8 mouse cellular contexts compared by ENCODE assay signal in genomic region chr3:108415831-108416223, GRCm38 (mm10). TPM values are rescaled to one million over a fixed set of nuclear protein-coding genes. Genes with fewer than 3 reads are reported as not detected.
DNase-seq lines count a peak whose midpoint lies in the region; ATAC-seq lines count a peak whose summit lies in the region.

No protein-coding gene starts in this region.

- peaks cover 24% of the 10 kb centered on the region for H3K9me3 ChIP-seq in forebrain, embryonic 12.5 days
- H3K9me3 ChIP-seq in heart, embryonic 15.5 days (replicated peaks): no peaks in the 10 kb centered on the region
- H3K9me3 ChIP-seq in liver, embryonic 12.5 days (replicated peaks): peaks cover 20% of the 10 kb centered on the region; the same call in 1 of the 2 replicates
- H3K9me3 ChIP-seq in stomach, embryonic 15.5 days: no peaks in the 10 kb centered on the region

- H3K27ac ChIP-seq in forebrain, embryonic 12.5 days: peak overlapping the region; percentile 94
- H3K27ac ChIP-seq in heart, embryonic 15.5 days: 0 out of 2 replicates have a peak overlapping the region, but pooled peaks have one; percentile 27
- H3K27ac ChIP-seq in liver, embryonic 12.5 days: no peak overlapping the region
- peak overlapping the region; percentile 73; the same call in 1 of the 2 replicates for H3K27ac ChIP-seq in stomach, embryonic 15.5 days

- H3K9ac ChIP-seq in forebrain, embryonic 12.5 days: peak overlapping the region; percentile 97
- peak overlapping the region; percentile 82 for H3K9ac ChIP-seq in heart, embryonic 15.5 days
- peak overlapping the region; percentile 71 for H3K9ac ChIP-seq in liver, embryonic 12.5 days
- H3K9ac ChIP-seq in stomach, embryonic 15.5 days: peak overlapping the region; percentile 64

- H3K4me2 ChIP-seq in forebrain, embryonic 12.5 days: peak overlapping the region; percentile 93
- H3K4me2 ChIP-seq in heart, embryonic 15.5 days: peak overlapping the region; percentile 100
- peak overlapping the region; percentile 99 for H3K4me2 ChIP-seq in liver, embryonic 12.5 days
- H3K4me2 ChIP-seq in stomach, embryonic 15.5 days: peak overlapping the region; percentile 97

- WGBS in forebrain, embryonic 12.5 days: under 1% methylated on average over 48 of the region's 48 CpGs
- WGBS in heart, embryonic 15.5 days: under 1% methylated on average over 48 of the region's 48 CpGs
- WGBS in liver, embryonic 12.5 days (ENCODE audit: insufficient replicate concordance): under 1% methylated on average over 48 of the region's 48 CpGs
- under 1% methylated on average over 48 of the region's 48 CpGs for WGBS in stomach, embryonic 15.5 days

- H3K4me1 ChIP-seq in forebrain, embryonic 12.5 days: peaks cover 42% of the 10 kb centered on the region
- peaks cover 21% of the 10 kb centered on the region for H3K4me1 ChIP-seq in heart, embryonic 15.5 days (replicated peaks)
- peaks cover 14% of the 10 kb centered on the region for H3K4me1 ChIP-seq in liver, embryonic 12.5 days
- H3K4me1 ChIP-seq in stomach, embryonic 15.5 days: peaks cover 17% of the 10 kb centered on the region

- peaks cover 29% of the 10 kb centered on the region for H3K36me3 ChIP-seq in forebrain, embryonic 12.5 days (replicated peaks)
- H3K36me3 ChIP-seq in heart, embryonic 15.5 days: no peaks in the 10 kb centered on the region
- H3K36me3 ChIP-seq in liver, embryonic 12.5 days: 0 out of 2 replicates have a peak, but pooled peaks cover 5% of the 10 kb centered on the region
- peaks cover 21% of the 10 kb centered on the region for H3K36me3 ChIP-seq in stomach, embryonic 15.5 days

- H3K4me3 ChIP-seq in forebrain, embryonic 12.5 days (replicated peaks): peak overlapping the region; percentile 96
- H3K4me3 ChIP-seq in heart, embryonic 15.5 days: peak overlapping the region; percentile 82
- H3K4me3 ChIP-seq in liver, embryonic 12.5 days: peak overlapping the region; percentile 68
- peak overlapping the region; percentile 82 for H3K4me3 ChIP-seq in stomach, embryonic 15.5 days (replicated peaks)

- peak; percentile 53 for DNase-seq in c-Kit-positive CD71-positive TER-119-negative erythroid progenitor cells, embryonic 14.5 days (ENCODE audit: low read depth)
- DNase-seq in kidney, postnatal 10 days: peak; percentile 91
- DNase-seq in neural tube, embryonic 10.5 days (ENCODE audit: extremely low spot score, low spot score): peak; percentile 88

- peak; percentile 97 for ATAC-seq in CD4-positive, CD25-positive, alpha-beta regulatory T cell, adult 4 months
- ATAC-seq in forebrain, embryonic 12.5 days (ENCODE audit: low FRiP score): peak; percentile 90
- peak; percentile 76 for ATAC-seq in heart, embryonic 15.5 days (replicated peaks; ENCODE audit: insufficient number of reproducible peaks, insufficient read depth, low FRiP score, low read depth)
- ATAC-seq in liver, embryonic 12.5 days: peak; percentile 68; the same call in 1 of the 2 replicates
- ATAC-seq in stomach, embryonic 15.5 days (ENCODE audit: insufficient read depth, low FRiP score, low read depth): peak; percentile 70; the same call in 1 of the 2 replicates

- H3K27me3 ChIP-seq in forebrain, embryonic 12.5 days: peaks cover 14% of the 10 kb centered on the region
- H3K27me3 ChIP-seq in heart, embryonic 15.5 days: peaks cover 34% of the 10 kb centered on the region
- H3K27me3 ChIP-seq in liver, embryonic 12.5 days (replicated peaks): peaks cover 63% of the 10 kb centered on the region
- H3K27me3 ChIP-seq in stomach, embryonic 15.5 days (replicated peaks): 0 out of 2 replicates have a peak, but pooled peaks cover 4% of the 10 kb centered on the region

RNA-seq across cellular contexts. Expression of gene Celsr2, which starts 0.5 kb away (rescaled TPM):
- polyA plus RNA-seq in CD4-positive, CD25-positive, alpha-beta regulatory T cell, adult 4 months (2017; shearing (Covaris generic)): 1 to 10 TPM in 1 of 2 experiments, under 1 TPM in 1; 0.61 to 2.1 TPM
- 60.4 and 61.3 TPM in 2 replicates for polyA plus RNA-seq in forebrain, embryonic 12.5 days (2016; fragmentation: Nextera tagmentation; extraction: Ambion mirVana)
- polyA plus RNA-seq in heart, embryonic 15.5 days (2015; fragmentation: Nextera tagmentation; extraction: Ambion mirVana): 2.4 and 3.6 TPM in 2 replicates
- 0.49 and 0.93 TPM in 2 replicates for polyA plus RNA-seq in liver, embryonic 12.5 days (2016; fragmentation: Nextera tagmentation; extraction: Ambion mirVana)
- 12.2 and 13.6 TPM in 2 replicates for polyA plus RNA-seq in stomach, embryonic 15.5 days (2015; fragmentation: Nextera tagmentation; extraction: Ambion mirVana)

RNA-seq across cellular contexts. Expression of gene Sars, which starts 29.2 kb away (rescaled TPM):
- 100 to 1,000 TPM; 164 to 188 TPM for polyA plus RNA-seq in CD4-positive, CD25-positive, alpha-beta regulatory T cell, adult 4 months (2017; shearing (Covaris generic))
- 186 and 205 TPM in 2 replicates for polyA plus RNA-seq in forebrain, embryonic 12.5 days (2016; fragmentation: Nextera tagmentation; extraction: Ambion mirVana)
- polyA plus RNA-seq in heart, embryonic 15.5 days (2015; fragmentation: Nextera tagmentation; extraction: Ambion mirVana): 79.7 and 80.9 TPM in 2 replicates
- polyA plus RNA-seq in liver, embryonic 12.5 days (2016; fragmentation: Nextera tagmentation; extraction: Ambion mirVana): 132 and 134 TPM in 2 replicates
- 124 and 142 TPM in 2 replicates for polyA plus RNA-seq in stomach, embryonic 15.5 days (2015; fragmentation: Nextera tagmentation; extraction: Ambion mirVana)

RNA-seq across cellular contexts. Expression of gene Psrc1, which starts 32.2 kb away (rescaled TPM):
- polyA plus RNA-seq in CD4-positive, CD25-positive, alpha-beta regulatory T cell, adult 4 months (2017; shearing (Covaris generic)): 1 to 10 TPM; 1.7 to 3.4 TPM
- polyA plus RNA-seq in forebrain, embryonic 12.5 days (2016; fragmentation: Nextera tagmentation; extraction: Ambion mirVana): 82.6 and 83.1 TPM in 2 replicates
- 17.1 and 23.1 TPM in 2 replicates for polyA plus RNA-seq in heart, embryonic 15.5 days (2015; fragmentation: Nextera tagmentation; extraction: Ambion mirVana)
- polyA plus RNA-seq in liver, embryonic 12.5 days (2016; fragmentation: Nextera tagmentation; extraction: Ambion mirVana): 20.2 and 21.2 TPM in 2 replicates
- polyA plus RNA-seq in stomach, embryonic 15.5 days (2015; fragmentation: Nextera tagmentation; extraction: Ambion mirVana): 34.9 and 38.9 TPM in 2 replicates

RNA-seq across cellular contexts. Expression of gene Mybphl, which starts 51.1 kb away (rescaled TPM):
- polyA plus RNA-seq in CD4-positive, CD25-positive, alpha-beta regulatory T cell, adult 4 months (2017; shearing (Covaris generic)): not detected
- 0.15 and 0.31 TPM in 2 replicates for polyA plus RNA-seq in forebrain, embryonic 12.5 days (2016; fragmentation: Nextera tagmentation; extraction: Ambion mirVana)
- polyA plus RNA-seq in heart, embryonic 15.5 days (2015; fragmentation: Nextera tagmentation; extraction: Ambion mirVana): 41.5 and 48.0 TPM in 2 replicates
- 0.19 TPM in 1 of 2 replicates, not detected in the other for polyA plus RNA-seq in liver, embryonic 12.5 days (2016; fragmentation: Nextera tagmentation; extraction: Ambion mirVana)
- polyA plus RNA-seq in stomach, embryonic 15.5 days (2015; fragmentation: Nextera tagmentation; extraction: Ambion mirVana): not detected in 2 replicates
